Comparison of ENCODE assay signal across 8 mouse cellular contexts in genomic region chr2:4555221-4555631, GRCm38 (mm10).
DNase-seq lines count a peak whose midpoint lies in the region; ATAC-seq and TF ChIP-seq lines count a peak whose summit lies in the region.

No protein-coding gene starts in this region.

- H3K9ac ChIP-seq in liver, embryonic 16.5 days (ENCODE audit: low read depth, low read length) = no peak overlapping the region

- intact Hi-C loops in heart, postnatal 10 days (cut with DNase I) = no loop called here

- H3K36me3 ChIP-seq in liver, embryonic 16.5 days (ENCODE audit: control insufficient read depth, insufficient read depth) = no peaks in the 10 kb centered on the region

- no peaks in the 10 kb centered on the region for H3K27me3 ChIP-seq in liver, embryonic 16.5 days (ENCODE audit: control insufficient read depth, insufficient read depth, low read depth, low read length)

- no peak overlapping the region for H3K4me2 ChIP-seq in liver, embryonic 16.5 days (ENCODE audit: low read depth, low read length)

- peak; percentile 34 for DNase-seq in gastrocnemius, postnatal 25 days
- DNase-seq in gastrocnemius, postnatal 4 days (ENCODE audit: low spot score in 2 of 2) = no peak
- DNase-seq in brain, embryonic 14.5 days (ENCODE audit: low read depth) = peak; percentile 58
- peak; percentile 52 to 58 for DNase-seq in heart, postnatal 10 days
- DNase-seq in frontal cortex, postnatal 10 days (ENCODE audit: low spot score in 2 of 2) = no peak
- no peak for DNase-seq in frontal cortex, postnatal 25 days (ENCODE audit: low spot score in 2 of 2)

- 0 out of 2 replicates have a peak overlapping the region, but pooled peaks have one; percentile 3 for H3K27ac ChIP-seq in liver, embryonic 16.5 days (ENCODE audit: low read length)

- no peaks in the 10 kb centered on the region for H3K9me3 ChIP-seq in liver, embryonic 16.5 days (replicated peaks; ENCODE audit: control insufficient read depth, low read length)

- TF ChIP-seq CTCF in brain, embryonic 14.5 days (IDR thresholded peaks at IDR 0.05; ENCODE audit: borderline replicate concordance, extremely low read depth, insufficient read depth, insufficient read length) = no peak

- WGBS in liver, embryonic 16.5 days (ENCODE audit: insufficient replicate concordance) = 40% methylated on average over 7 of the region's 7 CpGs

- no peak overlapping the region for H3K4me3 ChIP-seq in liver, embryonic 16.5 days (ENCODE audit: low read depth, low read length)

- no peak for ATAC-seq in liver, embryonic 16.5 days (ENCODE audit: low read depth)
- ATAC-seq in CD4-positive, CD25-positive, alpha-beta regulatory T cell, adult 4 months = no peak

- TF ChIP-seq POLR2A in brain, embryonic 14.5 days (IDR thresholded peaks at IDR 0.05; ENCODE audit: borderline replicate concordance, extremely low read depth, insufficient read depth, insufficient read length, poor library complexity, severe bottlenecking) = no peak

- peaks cover 43% of the 10 kb centered on the region for H3K4me1 ChIP-seq in liver, embryonic 16.5 days (ENCODE audit: control insufficient read depth, low read depth, low read length)

Comparison
In these comparisons a context has a peak if more than half of its experiments do, and no peak if none do; other contexts are left out.
1. DNase-seq: peak in gastrocnemius, postnatal 25 days (single experiment), brain, embryonic 14.5 days (single experiment) and heart, postnatal 10 days (2 of 2); none in gastrocnemius, postnatal 4 days (0 of 2), frontal cortex, postnatal 10 days (0 of 2) and frontal cortex, postnatal 25 days (0 of 2).